Mouse (Mus musculus): Measurements from ENCODE around the gene Tex29. TPM values are rescaled to one million over a fixed set of nuclear protein-coding genes. Genes with fewer than 3 reads are reported as not detected.

The Tex29 gene
- total and polyA plus RNA-seq, 3 experiments, result not detected

- Histone ChIP-seq H3K79me2 (ENCODE audit: control insufficient read depth, insufficient read depth, low read length, poor library complexity) (no peaks in the 10 kb centered on the region), H3K4me3 (ENCODE audit: control insufficient read depth in 1 of 2, insufficient read depth in 1 of 2, low read depth in 2 of 2, low read length in 2 of 2) (no peak overlapping the region), H3K9me3 (replicated peaks; ENCODE audit: insufficient read depth, low read length) (no peaks in the 10 kb centered on the region), H3K36me3 (ENCODE audit: control insufficient read depth in 1 of 2, insufficient read depth in 2 of 2, low read length in 2 of 2) (peaks cover 0 to 3% of the 10 kb centered on the region in 2 experiments; a peak in 2 of 4 replicates), H3K9ac (ENCODE audit: control insufficient read depth, low read depth, low read length, poor library complexity, severe bottlenecking) (no peak overlapping the region), H3K4me1 (ENCODE audit: control insufficient read depth in 1 of 2, insufficient read depth in 2 of 2, low read length in 2 of 2) (no peaks in the 10 kb centered on the region), H3K27ac (ENCODE audit: control insufficient read depth, low read depth, low read length) (no peak overlapping the region), H3K27me3 (ENCODE audit: control insufficient read depth in 1 of 2, insufficient read depth in 2 of 2, low read length in 2 of 2) (no peaks in the 10 kb centered on the region)
- TF ChIP-seq MEF2A (IDR thresholded peaks at IDR 0.05; ENCODE audit: extremely low read depth, insufficient replicate concordance, low read depth, low read length, poor library complexity, severe bottlenecking) (no peak), MAX (IDR thresholded peaks at IDR 0.05; ENCODE audit: low read length) (no peak)
- DNase-seq (ENCODE audit: low read depth, low spot score), result no peak
Observed at GRCm38 (mm10) chr8:11806252-11806651, 34.0 kb upstream of the Tex29 start.

GRCm38 (mm10) chr8:11807361-11807760, 32.9 kb upstream of the Tex29 start:
- H3K27ac ChIP-seq (ENCODE audit: control insufficient read depth, low read depth, low read length), result no peak overlapping the region
- peaks cover 0 to 3% of the 10 kb centered on the region in 2 experiments; a peak in 1 of 4 replicates for H3K36me3 ChIP-seq (ENCODE audit: control insufficient read depth in 1 of 2, insufficient read depth in 2 of 2, low read length in 2 of 2)
- no peak for DNase-seq (ENCODE audit: low read depth, low spot score)
- no peaks in the 10 kb centered on the region for H3K27me3 ChIP-seq (ENCODE audit: control insufficient read depth in 1 of 2, insufficient read depth in 2 of 2, low read length in 2 of 2)
- TF ChIP-seq EP300 (IDR thresholded peaks at IDR 0.05; ENCODE audit: low read depth in 1 of 2, low read length in 2 of 2), result no peak
- TF ChIP-seq MYB (IDR thresholded peaks at IDR 0.05; ENCODE audit: low read depth, low read length), result no peak
- TF ChIP-seq RCOR1 (IDR thresholded peaks at IDR 0.05; ENCODE audit: low read depth, low read length), result no peak
- TF ChIP-seq JUND (IDR thresholded peaks at IDR 0.05; ENCODE audit: low read depth, low read length), result no peak
- TF ChIP-seq MYC (IDR thresholded peaks at IDR 0.05; ENCODE audit: low read depth, low read length), result no peak
- no peak for TF ChIP-seq UBTF (IDR thresholded peaks at IDR 0.05; ENCODE audit: borderline replicate concordance, insufficient read depth, low read depth, low read length)
- TF ChIP-seq POLR2AphosphoS5 (IDR thresholded peaks at IDR 0.05; ENCODE audit: borderline replicate concordance, low read depth, low read length), result no peak
- no peak for TF ChIP-seq BHLHE40 (IDR thresholded peaks at IDR 0.05; ENCODE audit: borderline replicate concordance, low read depth, low read length)
- no peak for TF ChIP-seq MXI1 (IDR thresholded peaks at IDR 0.05; ENCODE audit: low read depth, low read length)
- TF ChIP-seq TAL1 (IDR thresholded peaks at IDR 0.05; ENCODE audit: low read length), result no peak
- no peak for TF ChIP-seq TBP (IDR thresholded peaks at IDR 0.05; ENCODE audit: low read depth, low read length)
- TF ChIP-seq RAD21 (IDR thresholded peaks at IDR 0.05; ENCODE audit: low read depth, low read length), result no peak
- TF ChIP-seq NELFE (IDR thresholded peaks at IDR 0.05; ENCODE audit: low read depth, low read length), result no peak
- no peaks in the 10 kb centered on the region for H3K4me1 ChIP-seq (ENCODE audit: control insufficient read depth in 1 of 2, insufficient read depth in 2 of 2, low read length in 2 of 2)
- no peak overlapping the region for H3K9ac ChIP-seq (ENCODE audit: control insufficient read depth, low read depth, low read length, poor library complexity, severe bottlenecking)
- H3K79me2 ChIP-seq (ENCODE audit: control insufficient read depth, insufficient read depth, low read length, poor library complexity), result no peaks in the 10 kb centered on the region
- H3K4me3 ChIP-seq (ENCODE audit: control insufficient read depth in 1 of 2, insufficient read depth in 1 of 2, low read depth in 2 of 2, low read length in 2 of 2), result no peak overlapping the region
- no peaks in the 10 kb centered on the region for H3K9me3 ChIP-seq (replicated peaks; ENCODE audit: insufficient read depth, low read length)

GRCm38 (mm10) chr8:11808047-11808446, 32.2 kb upstream of the Tex29 start:
- Histone ChIP-seq H3K27me3 (ENCODE audit: control insufficient read depth in 1 of 2, insufficient read depth in 2 of 2, low read length in 2 of 2) (no peaks in the 10 kb centered on the region), H3K4me3 (ENCODE audit: control insufficient read depth in 1 of 2, insufficient read depth in 1 of 2, low read depth in 2 of 2, low read length in 2 of 2) (no peak overlapping the region), H3K9ac (ENCODE audit: control insufficient read depth, low read depth, low read length, poor library complexity, severe bottlenecking) (no peak overlapping the region), H3K4me1 (ENCODE audit: control insufficient read depth in 1 of 2, insufficient read depth in 2 of 2, low read length in 2 of 2) (no peaks in the 10 kb centered on the region), H3K79me2 (ENCODE audit: control insufficient read depth, insufficient read depth, low read length, poor library complexity) (no peaks in the 10 kb centered on the region), H3K36me3 (ENCODE audit: control insufficient read depth in 1 of 2, insufficient read depth in 2 of 2, low read length in 2 of 2) (peaks cover 0 to 3% of the 10 kb centered on the region in 2 experiments; a peak in 1 of 4 replicates), H3K27ac (ENCODE audit: control insufficient read depth, low read depth, low read length) (no peak overlapping the region), H3K9me3 (replicated peaks; ENCODE audit: insufficient read depth, low read length) (no peaks in the 10 kb centered on the region)
- TF ChIP-seq HCFC1 (IDR thresholded peaks at IDR 0.05; ENCODE audit: low read depth, low read length) (no peak), GABPA (IDR thresholded peaks at IDR 0.05; ENCODE audit: low read depth, low read length) (no peak), USF1 (IDR thresholded peaks at IDR 0.05; ENCODE audit: low read depth, low read length) (no peak), JUND (IDR thresholded peaks at IDR 0.05; ENCODE audit: low read depth, low read length) (no peak), TBP (IDR thresholded peaks at IDR 0.05; ENCODE audit: low read depth, low read length) (no peak), SIN3A (IDR thresholded peaks at IDR 0.05; ENCODE audit: low read length) (no peak), MAX (IDR thresholded peaks at IDR 0.05; ENCODE audit: low read length) (no peak), TAL1 (IDR thresholded peaks at IDR 0.05; ENCODE audit: low read length) (no peak), CHD1 (IDR thresholded peaks at IDR 0.05; ENCODE audit: low read depth, low read length) (no peak), MAFK (IDR thresholded peaks at IDR 0.05; ENCODE audit: borderline replicate concordance, low read depth, low read length) (no peak), ZC3H11A (IDR thresholded peaks at IDR 0.05; ENCODE audit: low read depth, low read length) (no peak), UBTF (IDR thresholded peaks at IDR 0.05; ENCODE audit: borderline replicate concordance, insufficient read depth, low read depth, low read length) (no peak), EP300 (IDR thresholded peaks at IDR 0.05; ENCODE audit: low read depth in 1 of 2, low read length in 2 of 2) (no peak)
- DNase-seq (ENCODE audit: low read depth, low spot score), result no peak

All from MEL (cell line).